Mouse (Mus musculus) layer of hippocampus, adult 11-12 months (tissue): ENCODE measurements around the gene Gga3.

Experiments used
- DNase-seq: peaks from one replicate; pipeline ENCODE4 v3.0.0; 2022; ENCODE audit warnings: low spot score

Gga3 gene

GRCm38 (mm10) chr11:115612410-115613137 is 8.7 kb upstream of the Gga3 start, which contains the start of gene Mif4gd:
Mif4gd (minus strand) TSS chr11:115612969.
- DNase-seq: peak; percentile 87

GRCm38 (mm10) chr11:115612059-115612409 is 8.2 kb upstream of the Gga3 start:
- peak; percentile 66 for DNase-seq

GRCm38 (mm10) chr11:115611173-115611572 is 7.3 kb upstream of the Gga3 start:
- no peak for DNase-seq

GRCm38 (mm10) chr11:115609576-115609975 is 5.7 kb upstream of the Gga3 start:
- no peak for DNase-seq

GRCm38 (mm10) chr11:115608421-115609399 is 4.9 kb upstream of the Gga3 start:
- no peak for DNase-seq

- DNase-seq: no peak
These were observed 2.9 kb upstream of the Gga3 start for GRCm38 (mm10) chr11:115606733-115607132.

GRCm38 (mm10) chr11:115604304-115604696 is 449 bp upstream of the Gga3 start:
- DNase-seq: no peak

- no peak for DNase-seq
These were observed 749 bp downstream of the Gga3 start for GRCm38 (mm10) chr11:115603128-115603475.

GRCm38 (mm10) chr11:115601174-115601573 is 2.7 kb downstream of the Gga3 start:
- no peak for DNase-seq

GRCm38 (mm10) chr11:115600743-115601142 is 3.1 kb downstream of the Gga3 start:
- DNase-seq: no peak

- DNase-seq: no peak
These were observed 4.1 kb downstream of the Gga3 start for GRCm38 (mm10) chr11:115599722-115600121.

- no peak for DNase-seq
These were observed 5.5 kb downstream of the Gga3 start for GRCm38 (mm10) chr11:115598309-115598708.

GRCm38 (mm10) chr11:115595209-115595608 is 8.6 kb downstream of the Gga3 start:
- DNase-seq: no peak

GRCm38 (mm10) chr11:115590526-115591075 is 13.2 kb downstream of the Gga3 start:
- no peak for DNase-seq

- no peak for DNase-seq
These were observed 15.9 kb downstream of the Gga3 start for GRCm38 (mm10) chr11:115587984-115588383.

- DNase-seq: no peak
These were observed 17.4 kb downstream of the Gga3 start for GRCm38 (mm10) chr11:115586403-115586802.

GRCm38 (mm10) chr11:115585573-115586100 is 18.2 kb downstream of the Gga3 start:
- no peak for DNase-seq

- DNase-seq: no peak
These were observed 19.3 kb downstream of the Gga3 start for GRCm38 (mm10) chr11:115584376-115585073.

GRCm38 (mm10) chr11:115582913-115583606 is 20.8 kb downstream of the Gga3 start:
- DNase-seq: no peak

GRCm38 (mm10) chr11:115579080-115579479 is 24.8 kb downstream of the Gga3 start:
- no peak for DNase-seq

- no peak for DNase-seq
These were observed 38.9 kb downstream of the Gga3 start for GRCm38 (mm10) chr11:115564961-115565360.
